Mouse (Mus musculus): Measurements from ENCODE around the gene Rap1b. TPM values are rescaled to one million over a fixed set of nuclear protein-coding genes. Genes with fewer than 3 reads are reported as not detected.
"Not testable (repeated sequence)": the region's sequence is repeated elsewhere in the genome, so short reads cannot be mapped to it uniquely, and the experiment has no call there.

The Rap1b gene
- polyA plus RNA-seq (2012; rRNA removed): 67.6 and 87.0 TPM in 2 replicates

DNA sequence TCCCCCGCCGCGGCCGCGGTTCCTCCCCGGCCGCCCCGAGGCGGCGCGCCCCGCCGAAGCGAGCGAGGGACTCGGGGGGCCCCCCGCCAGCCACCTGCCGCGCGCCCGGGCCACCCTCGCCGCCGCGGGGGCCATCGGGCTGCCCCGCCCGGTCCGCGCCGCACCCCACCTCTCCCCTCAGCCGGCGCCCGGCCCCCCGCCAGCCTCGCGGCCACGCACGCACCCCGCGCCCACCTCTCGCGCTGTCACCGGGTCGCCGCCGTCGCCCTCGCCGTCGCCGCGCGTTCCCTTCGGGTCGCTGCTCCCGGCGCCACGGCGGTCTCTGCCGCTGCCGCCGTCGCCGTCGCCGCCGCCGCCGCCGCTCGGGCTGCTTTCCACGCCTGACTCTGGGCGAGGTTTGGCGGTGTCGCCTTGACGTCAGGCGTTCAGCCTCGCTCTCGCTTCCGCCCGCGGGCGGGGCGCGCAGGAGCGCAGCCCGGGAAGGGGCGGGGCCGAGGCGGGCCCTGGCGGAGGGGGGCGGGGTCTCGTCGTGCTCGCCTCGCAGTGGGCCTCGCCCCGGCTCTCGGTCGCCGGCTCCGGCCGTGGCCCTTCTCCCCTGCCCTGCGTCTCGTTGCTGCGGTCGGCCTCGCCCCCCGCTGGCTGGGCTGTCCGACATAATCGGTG is at the start of gene Rap1b:
Rap1b (minus strand) TSS at position 439 of the 663 bp plus-strand sequence.
- TF ChIP-seq CTCF (IDR thresholded peaks at IDR 0.05; ENCODE audit: borderline replicate concordance, extremely low read depth, insufficient read depth, insufficient read length) (no peak), POLR2A (IDR thresholded peaks at IDR 0.05; ENCODE audit: borderline replicate concordance, extremely low read depth, insufficient read depth, insufficient read length, poor library complexity, severe bottlenecking) (peak; percentile 99)
- peak; percentile 97 for DNase-seq (ENCODE audit: low read depth)

DNA sequence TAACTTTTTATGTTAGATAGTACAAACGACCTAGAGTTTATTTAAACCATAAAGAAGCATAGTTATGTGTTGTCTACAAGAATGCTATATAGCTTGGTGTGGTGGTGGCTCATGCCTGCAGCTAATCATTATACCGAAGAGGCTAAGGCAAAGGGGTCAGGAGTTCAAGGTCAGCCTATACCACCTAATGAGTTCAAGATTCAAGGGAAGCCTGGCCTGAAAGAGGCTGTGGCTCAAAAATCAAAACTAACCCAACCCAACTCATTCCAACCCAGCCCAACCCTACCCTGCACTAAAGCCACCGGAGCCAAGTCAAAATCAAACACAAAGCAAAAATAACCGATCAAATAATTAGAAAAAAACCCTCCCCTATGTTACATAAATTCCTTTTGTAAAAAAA is 49.4 kb upstream of the Rap1b start:
- TF ChIP-seq CTCF (IDR thresholded peaks at IDR 0.05; ENCODE audit: borderline replicate concordance, extremely low read depth, insufficient read depth, insufficient read length) (no peak), POLR2A (IDR thresholded peaks at IDR 0.05; ENCODE audit: borderline replicate concordance, extremely low read depth, insufficient read depth, insufficient read length, poor library complexity, severe bottlenecking) (no peak)

DNA sequence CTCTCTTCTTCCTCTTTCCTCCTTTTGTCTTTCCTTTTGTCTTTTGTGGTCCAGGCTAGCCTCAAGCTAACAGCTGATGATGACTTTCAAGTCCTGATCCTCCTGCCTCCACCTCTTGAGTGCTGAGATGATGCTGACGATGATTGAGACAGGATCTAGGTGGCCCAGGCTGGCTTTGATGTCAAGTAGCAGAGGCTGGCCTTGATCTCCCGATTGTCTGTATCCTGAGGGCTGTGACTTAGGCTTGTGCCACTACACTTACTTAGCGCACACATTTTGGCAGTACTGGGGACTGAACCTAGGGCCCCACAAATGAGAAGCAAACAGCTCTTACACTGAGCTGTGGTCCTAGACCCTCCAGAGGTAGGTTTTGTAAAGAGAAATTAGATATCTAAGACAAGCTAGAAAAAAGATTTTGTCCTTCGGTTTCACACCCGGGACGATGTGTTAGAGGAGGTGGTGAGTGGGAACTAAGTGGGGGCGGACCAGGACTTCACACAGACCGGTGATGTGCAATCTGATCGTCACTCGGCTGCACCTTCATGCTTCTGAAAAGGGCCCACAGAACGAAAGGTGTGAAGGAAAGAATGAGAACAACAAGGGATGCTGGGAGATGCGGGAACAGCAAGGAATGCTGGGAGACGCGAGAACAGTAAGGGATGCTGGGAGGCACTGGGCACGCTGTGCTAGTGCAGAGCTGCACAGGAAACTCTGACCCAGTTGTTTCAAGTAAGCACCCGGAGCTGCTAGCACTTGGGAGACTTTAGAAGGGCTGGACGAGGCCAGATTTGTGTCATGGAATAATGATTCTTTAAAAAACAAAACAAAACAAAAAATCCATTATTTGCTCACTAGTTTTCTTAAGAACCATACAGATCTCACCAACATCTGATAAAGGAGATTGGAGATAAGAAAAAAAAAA is 48.5 kb upstream of the Rap1b start:
- DNase-seq (ENCODE audit: low read depth): no peak
- TF ChIP-seq CTCF (IDR thresholded peaks at IDR 0.05; ENCODE audit: borderline replicate concordance, extremely low read depth, insufficient read depth, insufficient read length): no peak
- no peak for TF ChIP-seq POLR2A (IDR thresholded peaks at IDR 0.05; ENCODE audit: borderline replicate concordance, extremely low read depth, insufficient read depth, insufficient read length, poor library complexity, severe bottlenecking)

More for the DNA sequence above, 49.4 kb upstream of the Rap1b start:
- DNase-seq (ENCODE audit: low read depth): no peak

DNA sequence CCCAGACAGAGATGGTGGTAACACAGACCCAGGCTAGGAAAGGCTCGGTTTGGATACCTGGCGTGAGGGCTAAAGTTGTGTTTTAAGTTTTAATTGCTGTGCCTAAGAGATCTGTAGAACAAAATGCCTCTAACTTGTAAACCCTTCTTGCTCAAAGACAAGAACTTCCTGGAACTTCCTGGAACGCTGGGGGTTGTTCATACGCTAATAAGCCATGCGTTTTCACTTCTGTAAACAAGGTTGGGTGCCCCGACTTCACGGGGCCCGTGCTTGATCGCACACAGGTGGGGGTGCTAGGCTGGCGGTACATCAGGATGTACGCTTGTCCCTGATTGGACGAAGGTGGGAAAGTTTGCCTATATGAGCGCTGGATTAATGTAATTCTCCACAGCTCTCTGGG is 47.3 kb upstream of the Rap1b start:
- DNase-seq (ENCODE audit: low read depth): not testable (repeated sequence)

DNA sequence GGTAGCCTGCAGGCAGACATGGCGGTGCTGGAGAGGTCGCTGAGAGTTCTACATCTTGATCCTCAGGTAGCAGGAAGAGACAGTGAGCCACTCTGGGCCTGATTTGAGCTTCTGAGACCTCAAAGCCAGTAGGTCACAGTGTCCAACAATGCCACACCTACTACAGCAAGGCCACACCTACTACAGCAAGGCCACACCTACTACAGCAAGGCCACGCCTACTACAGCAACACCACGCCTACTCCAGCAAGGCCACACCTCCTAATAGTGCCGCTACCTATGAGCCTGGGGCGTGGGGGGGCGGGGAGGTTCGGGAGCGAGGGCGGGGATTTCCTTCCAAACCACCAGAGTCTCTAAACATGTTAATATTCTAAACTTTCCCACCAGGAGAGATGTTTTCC is 45.5 kb upstream of the Rap1b start:
- no peak for TF ChIP-seq CTCF (IDR thresholded peaks at IDR 0.05; ENCODE audit: borderline replicate concordance, extremely low read depth, insufficient read depth, insufficient read length)
- no peak for TF ChIP-seq POLR2A (IDR thresholded peaks at IDR 0.05; ENCODE audit: borderline replicate concordance, extremely low read depth, insufficient read depth, insufficient read length, poor library complexity, severe bottlenecking)
- DNase-seq (ENCODE audit: low read depth): no peak

DNA sequence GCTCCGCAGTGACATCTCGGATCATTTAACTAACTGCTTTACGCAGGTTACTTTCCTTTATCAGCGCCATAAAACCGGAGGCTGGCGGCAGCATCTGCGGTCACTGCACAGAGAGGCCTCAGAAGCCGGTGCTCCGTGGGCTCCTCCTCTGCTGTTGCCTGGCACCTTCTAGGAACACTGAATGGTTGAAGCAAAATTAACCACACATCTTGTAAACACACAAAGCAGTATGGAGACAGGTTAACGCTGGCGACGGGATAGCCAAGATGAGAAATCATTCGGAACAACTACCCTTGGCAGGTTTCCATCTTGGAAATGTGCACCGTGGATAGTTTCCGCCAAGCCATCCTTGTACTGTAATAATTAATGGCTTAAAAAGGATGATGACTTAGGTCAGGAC is 43.0 kb upstream of the Rap1b start:
- peak; percentile 23 for DNase-seq (ENCODE audit: low read depth)
- no peak for TF ChIP-seq POLR2A (IDR thresholded peaks at IDR 0.05; ENCODE audit: borderline replicate concordance, extremely low read depth, insufficient read depth, insufficient read length, poor library complexity, severe bottlenecking)

DNA sequence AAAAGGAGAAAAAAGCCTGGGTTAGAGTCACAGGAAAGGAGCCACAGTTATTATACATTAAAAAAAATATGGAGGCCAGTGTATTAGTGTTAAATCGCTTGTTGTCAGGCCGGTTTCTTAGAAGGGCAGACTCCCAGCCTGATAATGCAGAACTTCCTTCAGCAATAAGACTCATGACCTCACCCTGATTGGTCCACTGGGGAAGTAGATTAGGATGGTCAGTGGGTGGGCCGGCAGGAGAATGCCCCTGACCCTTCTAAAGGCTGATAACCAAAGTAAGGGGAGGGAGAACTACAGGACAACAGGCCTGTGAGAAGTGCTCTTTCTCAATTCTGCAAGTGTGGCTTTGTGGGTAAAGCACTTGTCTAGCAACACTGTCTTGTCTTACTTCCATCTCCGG is 39.5 kb upstream of the Rap1b start:
- TF ChIP-seq CTCF (IDR thresholded peaks at IDR 0.05; ENCODE audit: borderline replicate concordance, extremely low read depth, insufficient read depth, insufficient read length) (no peak), POLR2A (IDR thresholded peaks at IDR 0.05; ENCODE audit: borderline replicate concordance, extremely low read depth, insufficient read depth, insufficient read length, poor library complexity, severe bottlenecking) (no peak)
- DNase-seq (ENCODE audit: low read depth): no peak

DNA sequence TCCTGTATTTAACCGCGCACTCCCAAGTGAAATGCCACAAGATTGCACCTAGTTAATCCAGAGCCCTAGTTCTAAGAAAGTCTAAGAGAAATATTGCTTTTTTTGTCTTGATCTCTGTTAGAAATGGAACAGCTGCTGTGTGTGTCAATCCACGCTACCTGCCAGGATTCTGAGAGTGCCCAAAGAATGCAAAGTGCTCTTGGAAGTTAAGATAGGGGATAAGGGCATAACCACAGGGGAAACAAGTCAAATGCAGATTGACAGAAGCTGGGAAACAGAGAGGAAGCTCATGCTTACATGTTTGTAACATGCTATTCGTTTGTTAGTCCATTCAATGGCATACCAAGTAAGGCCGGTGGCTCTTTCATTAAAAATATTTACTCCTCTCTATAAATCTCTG is 38.9 kb upstream of the Rap1b start:
- TF ChIP-seq CTCF (IDR thresholded peaks at IDR 0.05; ENCODE audit: borderline replicate concordance, extremely low read depth, insufficient read depth, insufficient read length) (no peak), POLR2A (IDR thresholded peaks at IDR 0.05; ENCODE audit: borderline replicate concordance, extremely low read depth, insufficient read depth, insufficient read length, poor library complexity, severe bottlenecking) (no peak)
- no peak for DNase-seq (ENCODE audit: low read depth)

DNA sequence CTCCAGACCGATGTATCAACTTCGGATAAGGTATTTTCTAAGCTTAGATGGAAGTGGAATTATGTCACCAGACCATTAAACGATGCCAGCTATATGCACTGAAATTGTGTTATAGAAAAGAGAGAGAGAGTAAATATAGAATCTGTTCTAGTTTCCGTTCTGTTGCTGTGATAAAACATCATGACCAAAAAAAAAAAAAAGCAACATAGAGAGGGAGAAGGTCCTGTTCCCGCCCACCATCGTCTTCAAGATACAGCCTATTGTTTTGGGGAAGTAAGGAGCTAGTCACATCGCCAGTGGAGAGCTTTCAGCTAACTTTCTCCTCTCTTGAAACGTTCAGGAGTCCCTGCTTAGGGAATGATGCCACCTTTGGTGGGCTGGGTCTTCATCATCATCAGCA is 37.6 kb upstream of the Rap1b start:
- no peak for DNase-seq (ENCODE audit: low read depth)
- no peak for TF ChIP-seq POLR2A (IDR thresholded peaks at IDR 0.05; ENCODE audit: borderline replicate concordance, extremely low read depth, insufficient read depth, insufficient read length, poor library complexity, severe bottlenecking)
- no peak for TF ChIP-seq CTCF (IDR thresholded peaks at IDR 0.05; ENCODE audit: borderline replicate concordance, extremely low read depth, insufficient read depth, insufficient read length)

DNA sequence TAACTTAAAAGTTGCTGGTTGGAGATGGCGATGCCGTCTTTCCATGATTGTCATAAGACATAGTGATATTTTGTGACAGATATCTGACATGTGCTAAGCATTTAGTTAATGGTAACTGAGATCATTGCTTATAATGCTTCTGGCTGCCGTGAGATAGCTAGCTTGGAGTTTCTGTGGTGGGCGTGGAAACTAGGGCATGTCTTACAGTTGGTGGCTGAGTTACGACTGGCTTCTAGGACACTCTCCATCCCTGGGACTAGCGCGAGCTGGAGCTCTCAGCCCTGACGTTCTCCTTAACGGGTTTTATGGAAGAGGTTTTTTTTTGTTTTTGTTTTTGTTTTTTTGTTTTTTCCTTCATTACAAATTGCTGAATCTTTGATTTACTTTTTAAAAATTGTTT is 32.8 kb upstream of the Rap1b start:
- TF ChIP-seq CTCF (IDR thresholded peaks at IDR 0.05; ENCODE audit: borderline replicate concordance, extremely low read depth, insufficient read depth, insufficient read length) (no peak), POLR2A (IDR thresholded peaks at IDR 0.05; ENCODE audit: borderline replicate concordance, extremely low read depth, insufficient read depth, insufficient read length, poor library complexity, severe bottlenecking) (no peak)
- DNase-seq (ENCODE audit: low read depth): no peak

DNA sequence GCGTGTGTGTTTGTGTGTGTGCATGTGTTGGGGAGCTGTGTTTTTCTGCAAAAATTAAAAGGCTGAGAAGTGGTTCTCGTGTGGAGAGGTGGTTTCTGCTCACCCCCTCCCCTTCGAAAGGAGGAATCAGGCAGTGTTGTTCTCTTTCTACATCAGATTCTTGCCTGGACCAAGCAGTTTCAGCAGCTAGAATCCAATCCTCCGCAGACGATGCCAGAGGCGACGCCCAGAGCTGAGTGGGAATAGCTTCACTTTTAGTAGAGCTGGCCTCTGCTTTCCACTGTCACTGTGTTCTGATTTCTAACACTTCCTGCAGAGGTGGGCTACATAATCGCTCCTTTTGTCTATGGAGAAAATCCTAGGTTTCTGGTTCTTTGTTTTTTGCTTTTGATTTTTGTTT is 31.0 kb upstream of the Rap1b start:
- TF ChIP-seq CTCF (IDR thresholded peaks at IDR 0.05; ENCODE audit: borderline replicate concordance, extremely low read depth, insufficient read depth, insufficient read length): no peak
- TF ChIP-seq POLR2A (IDR thresholded peaks at IDR 0.05; ENCODE audit: borderline replicate concordance, extremely low read depth, insufficient read depth, insufficient read length, poor library complexity, severe bottlenecking): no peak
- DNase-seq (ENCODE audit: low read depth): no peak

DNA sequence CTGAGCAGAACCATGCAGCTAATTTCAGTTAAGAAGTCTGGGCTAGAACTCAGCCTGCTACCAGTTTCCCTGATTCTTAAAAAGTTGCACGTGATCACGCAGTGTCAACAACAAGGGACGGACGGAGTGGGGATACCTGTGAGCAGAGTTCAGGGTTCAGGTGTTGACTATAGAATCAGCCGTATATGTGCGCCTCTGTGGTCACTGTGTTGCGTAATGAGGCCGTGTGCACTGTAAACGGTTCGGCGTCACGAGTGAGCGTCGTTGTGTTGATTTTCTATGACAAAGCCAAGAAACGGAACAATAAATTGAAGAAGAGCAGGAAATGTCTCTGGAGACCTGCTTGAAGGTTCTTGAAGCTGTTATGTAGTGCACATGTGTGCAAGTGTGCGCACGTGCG is 30.6 kb upstream of the Rap1b start:
- no peak for DNase-seq (ENCODE audit: low read depth)
- TF ChIP-seq CTCF (IDR thresholded peaks at IDR 0.05; ENCODE audit: borderline replicate concordance, extremely low read depth, insufficient read depth, insufficient read length): no peak
- TF ChIP-seq POLR2A (IDR thresholded peaks at IDR 0.05; ENCODE audit: borderline replicate concordance, extremely low read depth, insufficient read depth, insufficient read length, poor library complexity, severe bottlenecking): no peak
